Mouse (Mus musculus): ENCODE measurements around the gene Pnma1.

- TF ChIP-seq CTCF (IDR thresholded peaks at IDR 0.05; ENCODE audit: extremely low read depth, insufficient read depth, insufficient read length, insufficient replicate concordance) (peak; percentile 77; the same call in 1 of the 2 replicates), POLR2A (IDR thresholded peaks at IDR 0.05; ENCODE audit: low read depth, low read length) (no peak)
Measured at GRCm38 (mm10) chr12:84163133-84163532, 14.8 kb upstream of the Pnma1 start.
